Mouse (Mus musculus) liver, embryonic 15.5 days (tissue): ENCODE measurements at regions not wholly inside any gene's neighbourhood (a gene's known extent, or its start where the extent isn't known, plus 50 kb on each side); places are given as distances from the start of the nearest gene placed in this dataset.

Source experiments
- ATAC-seq: fragments of 200-750 bp; cut with Nextera tagmentation; 2 replicates; pipeline ENCODE4 v1.8.0; 2017; ENCODE audit warnings: moderate number of reproducible peaks, mild to moderate bottlenecking, moderate library complexity; ENCODE audit not compliant: insufficient read depth
- H3K27ac ChIP-seq: fragments of 300-500 bp; sonication (generic); replicated peaks from 2 replicates; pipeline ENCODE4 v1.5.1; 2015; ENCODE audit warnings: mild to moderate bottlenecking, inconsistent platforms
- H3K27me3 ChIP-seq: fragments of 300-500 bp; sonication (generic); 2 replicates; pipeline ENCODE4 v1.6.1; 2015; ENCODE audit warnings: mild to moderate bottlenecking, inconsistent platforms
- H3K36me3 ChIP-seq: fragments of 300-500 bp; sonication (generic); replicated peaks from 2 replicates; pipeline ENCODE4 v1.6.1; 2015; ENCODE audit warnings: moderate library complexity, mild to moderate bottlenecking, inconsistent platforms
- H3K4me1 ChIP-seq: fragments of 300-500 bp; sonication (generic); replicated peaks from 2 replicates; pipeline ENCODE4 v1.6.1; 2015; ENCODE audit warnings: inconsistent platforms
- H3K4me2 ChIP-seq: fragments of 300-500 bp; sonication (generic); 2 replicates; pipeline ENCODE4 v1.6.1; 2015; ENCODE audit warnings: moderate library complexity, mild to moderate bottlenecking, inconsistent platforms
- H3K4me3 ChIP-seq: fragments of 300-500 bp; sonication (generic); replicated peaks from 2 replicates; pipeline ENCODE4 v1.5.1; 2015; ENCODE audit warnings: mild to moderate bottlenecking, inconsistent platforms
- H3K9ac ChIP-seq: fragments of 300-500 bp; sonication (generic); 2 replicates; pipeline ENCODE4 v1.6.1; 2015; ENCODE audit warnings: moderate library complexity, mild to moderate bottlenecking, inconsistent platforms
- H3K9me3 ChIP-seq: fragments of 300-500 bp; sonication (generic); replicated peaks from 2 replicates; pipeline ENCODE4 v1.6.1; 2016; ENCODE audit warnings: inconsistent platforms
- WGBS: fragments of 180-500 bp; shearing (Covaris S2); methylation state at CpG from one replicate; pipeline ENCODE4 v1.1.7; 2015; ENCODE audit warnings: mixed read lengths; ENCODE audit not compliant: insufficient replicate concordance; 5-methylcytosine and 5-hydroxymethylcytosine counted together

DNA sequence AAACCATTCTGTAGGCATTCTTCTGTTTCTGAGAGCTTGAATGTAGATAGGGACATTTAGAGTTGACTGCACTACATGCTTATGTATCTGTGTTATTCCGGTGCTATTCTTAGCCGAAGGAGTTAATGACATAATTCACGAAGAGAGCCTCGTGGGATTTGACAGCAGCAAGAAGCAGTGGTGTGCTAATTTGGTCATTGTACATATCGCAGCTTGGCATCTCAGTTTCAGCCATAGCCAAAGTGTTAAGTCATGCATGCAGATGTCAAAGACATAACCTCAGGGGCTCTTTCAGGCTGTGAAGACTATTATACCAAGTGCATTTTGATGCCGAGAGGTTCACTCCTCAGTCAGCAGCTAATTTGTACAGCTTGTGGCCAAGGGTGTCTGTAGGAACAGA, 125.1 kb upstream of the Itga1 start:
- Histone ChIP-seq H3K36me3 (no peaks in the 10 kb centered on the region), H3K9me3 (no peaks in the 10 kb centered on the region), H3K4me2 (no peak overlapping the region), H3K9ac (no peak overlapping the region), H3K27ac (no peak overlapping the region), H3K27me3 (no peaks in the 10 kb centered on the region), H3K4me3 (no peak overlapping the region), H3K4me1 (no peaks in the 10 kb centered on the region)
- no peak for ATAC-seq
- 63% methylated on average over 6 of the region's 6 CpGs for WGBS

DNA sequence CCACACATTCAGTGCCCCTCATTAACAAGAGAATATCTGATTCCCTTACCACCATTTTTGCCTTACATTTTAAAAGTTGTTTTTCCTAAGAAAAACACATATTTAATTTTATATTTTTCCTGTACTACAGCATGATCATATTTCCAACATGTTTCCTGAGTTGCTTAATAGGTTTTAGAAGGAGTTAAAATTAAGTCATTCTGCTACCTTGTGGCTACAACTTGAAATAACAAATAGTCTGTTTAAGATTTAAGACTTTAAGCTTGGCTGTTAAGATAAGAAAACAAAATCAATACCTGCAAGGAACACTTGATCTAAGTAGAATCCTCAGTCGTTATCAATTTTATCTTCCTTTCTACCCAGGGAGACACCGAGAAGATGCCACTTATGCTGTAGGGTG, 117.9 kb upstream of the Itga1 start:
- no peak for ATAC-seq
- Histone ChIP-seq H3K4me1 (no peaks in the 10 kb centered on the region), H3K9ac (no peak overlapping the region), H3K4me2 (no peak overlapping the region), H3K27ac (no peak overlapping the region), H3K36me3 (no peaks in the 10 kb centered on the region), H3K4me3 (no peak overlapping the region), H3K9me3 (no peaks in the 10 kb centered on the region), H3K27me3 (no peaks in the 10 kb centered on the region)
- 21% methylated on average over 2 of the region's 2 CpGs for WGBS

DNA sequence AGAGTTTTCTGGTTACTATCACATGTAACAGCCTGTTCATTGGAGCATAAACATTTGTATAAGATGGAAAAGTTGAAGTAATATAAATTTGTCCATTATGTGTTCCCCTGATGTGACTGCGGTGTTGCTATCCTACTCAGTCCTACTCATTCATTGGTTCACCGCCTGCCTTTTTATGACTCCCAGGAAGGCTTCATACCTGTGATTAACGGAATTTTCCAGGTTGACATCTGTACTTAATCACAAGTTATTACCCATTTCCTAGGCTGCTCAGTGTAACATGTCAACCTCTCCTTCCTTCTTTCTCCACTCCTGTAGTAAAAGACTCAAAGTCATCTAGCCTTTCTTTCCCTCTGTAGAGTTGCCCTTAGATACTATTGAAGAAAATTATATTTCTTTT, 109.5 kb upstream of the Itga1 start:
- ATAC-seq, result no peak
- 75% methylated on average over 3 of the region's 3 CpGs for WGBS

DNA sequence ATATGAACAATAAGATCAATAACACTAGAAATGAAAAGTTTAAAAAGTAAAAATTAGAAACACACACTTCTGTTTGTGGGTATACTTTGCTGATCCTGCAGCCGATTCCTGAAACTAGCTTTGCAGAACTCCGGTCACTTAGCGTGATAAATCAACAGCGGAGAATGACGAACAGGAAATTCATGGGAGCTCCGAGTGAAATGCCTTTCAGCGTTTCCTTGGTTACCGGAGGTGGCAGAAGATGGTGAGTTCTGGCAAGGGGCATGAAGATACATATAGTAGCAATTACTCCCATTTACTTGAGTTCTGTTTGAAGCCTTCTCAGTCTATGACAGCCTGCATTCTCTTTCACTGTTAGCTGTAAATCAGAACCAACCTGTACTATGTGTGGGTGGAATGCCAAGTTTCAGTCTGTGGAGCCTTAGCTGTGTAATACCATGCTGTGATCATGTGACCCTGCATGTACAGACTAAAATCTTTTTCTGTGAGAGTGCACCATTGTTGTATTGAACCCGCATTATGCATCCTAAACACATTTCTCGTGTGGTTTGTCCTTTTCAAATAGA, 109.0 kb upstream of the Itga1 start:
- 50% methylated on average over 10 of the region's 10 CpGs for WGBS
- Histone ChIP-seq H3K9me3 (no peaks in the 10 kb centered on the region), H3K9ac (no peak overlapping the region), H3K4me2 (no peak overlapping the region), H3K36me3 (no peaks in the 10 kb centered on the region), H3K4me1 (no peaks in the 10 kb centered on the region), H3K27ac (no peak overlapping the region), H3K27me3 (no peaks in the 10 kb centered on the region), H3K4me3 (no peak overlapping the region)
- no peak for ATAC-seq

More for the DNA sequence above, 109.5 kb upstream of the Itga1 start:
- H3K4me1 ChIP-seq, result no peaks in the 10 kb centered on the region
- no peaks in the 10 kb centered on the region for H3K9me3 ChIP-seq
- H3K4me2 ChIP-seq, result no peak overlapping the region
- no peak overlapping the region for H3K4me3 ChIP-seq
- no peaks in the 10 kb centered on the region for H3K36me3 ChIP-seq
- H3K27ac ChIP-seq, result no peak overlapping the region
- H3K9ac ChIP-seq, result no peak overlapping the region
- no peaks in the 10 kb centered on the region for H3K27me3 ChIP-seq

DNA sequence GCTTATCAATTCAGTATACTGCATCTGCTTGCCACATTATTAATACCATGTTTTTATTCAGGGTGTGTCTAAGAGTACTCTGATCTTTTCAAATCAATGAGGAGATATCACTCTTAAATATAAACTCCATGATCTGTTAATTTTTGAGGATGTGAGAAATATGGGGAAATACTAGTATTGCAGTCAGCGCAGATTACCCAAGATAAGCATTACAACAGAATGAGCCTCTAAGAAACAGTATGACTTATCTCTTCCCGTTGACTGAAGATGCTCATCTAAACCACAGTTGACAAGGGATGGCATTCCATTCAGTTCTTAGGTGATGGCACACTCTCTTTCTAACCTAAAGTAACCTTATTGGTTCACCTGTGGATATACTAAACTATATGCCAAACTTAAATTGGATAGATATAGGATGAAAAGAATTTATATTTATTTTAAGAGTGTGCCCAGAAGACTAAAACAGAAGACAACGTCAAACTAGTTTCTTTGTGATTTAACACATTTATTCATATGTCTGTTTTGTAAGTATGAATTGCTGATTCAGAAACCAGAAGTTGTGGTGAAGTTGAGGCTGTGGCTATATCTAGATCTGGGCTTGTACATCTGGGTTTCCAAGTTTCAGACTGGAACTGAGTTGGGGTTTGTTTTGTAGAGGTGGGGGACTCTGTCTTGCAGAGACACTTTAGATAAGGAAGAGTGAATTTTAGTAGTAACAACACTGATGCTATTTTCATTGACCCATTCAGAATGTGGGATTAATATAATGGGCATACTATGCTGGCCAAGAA, 107.8 kb upstream of the Itga1 start:
- no peaks in the 10 kb centered on the region for H3K36me3 ChIP-seq
- H3K4me3 ChIP-seq, result no peak overlapping the region
- no peaks in the 10 kb centered on the region for H3K27me3 ChIP-seq
- H3K9ac ChIP-seq, result no peak overlapping the region
- H3K4me2 ChIP-seq, result no peak overlapping the region
- H3K4me1 ChIP-seq, result no peaks in the 10 kb centered on the region
- WGBS, result 54% methylated on average over 3 of the region's 3 CpGs
- ATAC-seq, result no peak
- no peak overlapping the region for H3K27ac ChIP-seq
- no peaks in the 10 kb centered on the region for H3K9me3 ChIP-seq

DNA sequence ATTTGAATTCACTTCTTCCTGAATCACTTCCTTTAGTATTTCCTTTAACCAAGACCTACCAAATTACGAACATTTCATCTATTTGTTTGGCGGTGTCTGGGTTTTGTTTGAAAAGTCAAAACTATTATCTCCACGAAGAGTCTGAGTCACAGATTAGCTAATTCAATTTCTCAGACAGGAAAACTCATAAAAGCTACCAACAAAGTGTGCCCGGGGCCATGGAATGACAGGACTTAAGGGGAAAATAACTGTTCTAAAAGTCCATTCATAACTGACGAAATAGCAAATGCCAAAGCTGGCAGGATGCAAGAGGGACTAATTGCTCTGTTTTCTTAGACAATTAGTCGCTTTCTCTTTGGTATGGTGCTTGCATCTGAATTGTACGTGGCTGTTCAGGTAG, 105.0 kb upstream of the Itga1 start:
- H3K36me3 ChIP-seq, result no peaks in the 10 kb centered on the region
- ATAC-seq, result no peak
- H3K4me2 ChIP-seq, result no peak overlapping the region
- no peaks in the 10 kb centered on the region for H3K4me1 ChIP-seq
- no peak overlapping the region for H3K27ac ChIP-seq
- H3K27me3 ChIP-seq, result no peaks in the 10 kb centered on the region
- WGBS, result 56% methylated on average over 7 of the region's 7 CpGs
- no peak overlapping the region for H3K4me3 ChIP-seq
- H3K9me3 ChIP-seq, result no peaks in the 10 kb centered on the region
- no peak overlapping the region for H3K9ac ChIP-seq

DNA sequence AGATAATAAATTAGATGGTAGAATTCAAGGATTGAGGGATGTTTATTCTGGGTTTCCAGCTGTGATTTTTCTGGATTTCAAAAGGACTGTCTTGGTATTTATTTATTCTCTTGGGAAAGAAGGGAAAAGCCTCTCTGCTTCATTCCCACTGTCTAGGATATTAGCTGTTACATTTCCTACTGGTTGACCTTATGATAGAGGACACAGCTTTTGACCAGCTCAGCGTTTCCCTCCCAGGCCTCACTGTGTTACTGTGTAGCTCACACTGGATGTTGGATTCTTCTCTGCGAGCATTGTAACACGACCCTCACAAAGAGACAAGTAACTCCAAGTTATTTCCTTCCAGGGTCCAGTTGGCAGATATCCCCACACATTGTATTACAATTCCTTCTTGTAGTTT, 97.4 kb upstream of the Itga1 start:
- Histone ChIP-seq H3K27ac (no peak overlapping the region), H3K27me3 (no peaks in the 10 kb centered on the region), H3K4me2 (no peak overlapping the region), H3K4me3 (no peak overlapping the region), H3K4me1 (no peaks in the 10 kb centered on the region), H3K9ac (no peak overlapping the region), H3K9me3 (no peaks in the 10 kb centered on the region), H3K36me3 (no peaks in the 10 kb centered on the region)
- 43% methylated on average over 3 of the region's 3 CpGs for WGBS
- no peak for ATAC-seq

DNA sequence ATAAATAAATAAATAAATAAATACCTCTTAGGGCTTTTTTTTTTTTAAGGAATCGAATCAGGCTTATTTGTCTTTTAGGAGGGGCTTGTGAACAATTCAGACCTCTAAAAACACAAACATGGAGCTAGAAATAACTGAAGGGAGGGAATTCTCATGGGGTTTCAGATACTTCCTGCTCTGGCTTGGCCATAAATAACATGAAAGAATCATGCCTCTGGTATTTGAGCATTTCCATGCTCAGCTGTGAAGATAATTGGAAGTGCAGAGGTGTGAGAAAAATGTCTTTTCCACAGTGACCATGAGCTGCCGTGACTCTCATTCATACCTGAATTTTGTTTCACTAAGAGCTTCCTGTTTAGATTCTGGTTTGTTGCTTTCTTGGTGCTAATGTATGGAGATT, 86.3 kb upstream of the Itga1 start:
- Histone ChIP-seq H3K27ac (no peak overlapping the region), H3K4me2 (no peak overlapping the region), H3K9ac (no peak overlapping the region), H3K9me3 (no peaks in the 10 kb centered on the region), H3K27me3 (no peaks in the 10 kb centered on the region), H3K4me1 (no peaks in the 10 kb centered on the region), H3K36me3 (no peaks in the 10 kb centered on the region), H3K4me3 (no peak overlapping the region)
- WGBS, result 35% methylated on average over 2 of the region's 2 CpGs
- ATAC-seq, result no peak

DNA sequence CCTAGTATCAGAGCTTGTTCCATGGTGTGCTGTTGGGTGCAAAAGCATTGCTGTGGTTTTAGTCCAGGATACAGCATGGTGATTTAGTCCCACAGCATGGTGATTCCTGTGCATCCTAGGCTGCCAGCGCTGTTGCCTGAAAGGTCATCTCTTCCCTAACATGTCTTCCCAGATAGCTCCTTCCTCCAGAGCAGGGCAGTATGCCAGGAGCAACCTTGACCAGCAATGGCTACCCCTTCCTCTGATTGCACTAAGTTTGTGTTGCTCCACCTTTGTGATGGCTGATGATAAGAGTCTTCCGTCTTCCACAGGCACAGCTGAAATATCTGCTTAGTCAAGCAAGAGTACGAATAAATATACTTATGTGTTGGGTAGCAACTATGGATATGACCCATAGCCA, 85.6 kb upstream of the Itga1 start:
- H3K27me3 ChIP-seq, result no peaks in the 10 kb centered on the region
- no peak overlapping the region for H3K27ac ChIP-seq
- H3K4me1 ChIP-seq, result no peaks in the 10 kb centered on the region
- H3K9ac ChIP-seq, result no peak overlapping the region
- no peaks in the 10 kb centered on the region for H3K9me3 ChIP-seq
- WGBS, result 68% methylated on average over 3 of the region's 3 CpGs
- H3K4me3 ChIP-seq, result no peak overlapping the region
- no peak overlapping the region for H3K4me2 ChIP-seq
- no peaks in the 10 kb centered on the region for H3K36me3 ChIP-seq
- ATAC-seq, result no peak

DNA sequence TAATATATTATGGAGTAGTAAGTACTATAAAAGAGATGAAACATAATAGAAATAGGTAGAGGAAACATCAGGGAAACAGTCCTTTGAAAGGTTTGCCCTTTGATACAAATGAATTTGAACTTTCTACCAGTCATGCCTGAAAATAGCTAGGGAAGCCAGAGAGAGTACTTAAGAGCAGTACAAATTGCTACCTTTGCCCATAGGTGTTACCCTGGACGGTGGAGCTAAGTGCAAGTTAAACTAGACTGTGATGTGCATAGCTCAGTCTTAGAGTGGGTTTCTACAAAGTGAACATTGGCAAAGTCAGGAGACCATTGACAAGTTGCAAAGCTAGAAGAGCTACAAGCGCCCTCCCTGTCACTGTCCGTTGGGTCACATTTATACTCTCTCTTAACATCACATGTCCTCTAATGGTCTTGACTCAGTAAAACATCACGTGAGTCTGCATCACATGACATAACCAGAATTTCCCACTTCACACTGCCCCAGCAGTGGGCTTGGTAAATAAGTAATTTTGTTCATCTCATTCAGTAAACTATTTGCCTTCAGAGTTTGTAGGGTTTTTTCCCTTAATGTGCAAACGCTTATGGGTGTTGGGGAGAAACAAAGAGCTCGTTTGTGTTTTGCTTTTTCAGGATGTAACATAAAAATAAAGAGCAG, 80.6 kb upstream of the Itga1 start:
- Histone ChIP-seq H3K36me3 (no peaks in the 10 kb centered on the region), H3K27ac (no peak overlapping the region), H3K27me3 (no peaks in the 10 kb centered on the region), H3K4me2 (no peak overlapping the region), H3K4me1 (no peaks in the 10 kb centered on the region), H3K4me3 (no peak overlapping the region), H3K9ac (no peak overlapping the region), H3K9me3 (no peaks in the 10 kb centered on the region)
- 72% methylated on average over 6 of the region's 6 CpGs for WGBS
- no peak for ATAC-seq

DNA sequence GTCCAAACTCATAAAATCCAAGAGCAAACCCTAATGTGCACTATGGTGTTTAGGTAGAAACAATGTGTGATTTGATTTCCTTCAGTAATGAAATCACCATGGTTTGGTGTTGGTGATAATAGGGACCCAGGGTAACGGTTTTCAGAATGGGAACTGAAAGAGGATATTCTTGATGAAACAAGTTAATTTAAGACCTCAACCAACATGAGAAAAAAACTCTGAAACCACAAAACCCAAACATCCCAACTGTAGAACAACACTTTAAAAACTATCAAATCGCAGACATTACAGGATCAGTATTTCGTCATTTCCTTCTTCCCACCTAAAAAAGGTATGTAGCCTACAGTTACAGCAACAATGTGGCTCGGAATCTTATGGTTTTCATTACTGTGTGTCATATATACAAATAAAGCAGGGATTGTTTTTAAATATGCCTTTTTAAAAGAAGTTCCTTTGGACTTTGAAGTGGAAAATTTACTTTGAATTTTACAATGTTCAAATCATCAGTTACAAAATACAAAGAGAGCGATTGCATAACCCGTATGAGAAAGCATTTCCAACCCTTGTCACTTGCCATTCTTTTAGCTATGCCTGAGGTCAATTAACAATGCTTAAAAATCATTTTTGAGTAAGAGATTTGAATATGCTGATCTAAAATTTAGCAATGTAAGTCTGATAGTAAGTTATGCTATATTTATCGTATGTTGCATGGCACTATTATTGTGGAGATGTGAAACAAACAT, 76.6 kb upstream of the Itga1 start:
- WGBS, result 58% methylated on average over 7 of the region's 7 CpGs
- Histone ChIP-seq H3K27me3 (no peaks in the 10 kb centered on the region), H3K4me2 (no peak overlapping the region), H3K27ac (no peak overlapping the region), H3K4me3 (no peak overlapping the region), H3K9ac (no peak overlapping the region), H3K4me1 (no peaks in the 10 kb centered on the region), H3K9me3 (no peaks in the 10 kb centered on the region), H3K36me3 (no peaks in the 10 kb centered on the region)
- ATAC-seq, result no peak
